In genomic region chr5:112932878-112933567, GRCm38 (mm10) we compare ENCODE assay signal across 12 mouse cellular contexts. TPM values are rescaled to one million over a fixed set of nuclear protein-coding genes. Genes with fewer than 3 reads are reported as not detected.
DNase-seq lines count a peak whose midpoint lies in the region; ATAC-seq and TF ChIP-seq lines count a peak whose summit lies in the region.
"Had no signal": no experiment of that assay in that cellular context is flagged by ENCODE, and none has a peak within 500 bp of the region (broad histone marks: within the 10 kb centered on the region; RNA-seq: fewer than 3 reads in every experiment).

No protein-coding gene starts in this region.

- H3K4me1 ChIP-seq in forebrain, postnatal 0 days (ENCODE audit: insufficient read depth) = peaks cover 5% of the 10 kb centered on the region; the same call in 1 of the 2 replicates
- H3K4me1 ChIP-seq in forebrain, embryonic 15.5 days = peaks cover 6% of the 10 kb centered on the region; the same call in 1 of the 2 replicates
- H3K4me1 ChIP-seq in lung, embryonic 14.5 days (ENCODE audit: insufficient read depth) = peaks cover 4% of the 10 kb centered on the region; the same call in 1 of the 2 replicates
- no peaks in the 10 kb centered on the region; the same call in 1 of the 2 replicates for H3K4me1 ChIP-seq in lung, adult 2 months (ENCODE audit: control insufficient read depth, insufficient read depth, low read length)

- no peak overlapping the region for H3K4me3 ChIP-seq in forebrain, postnatal 0 days (ENCODE audit: low read depth, low read length)
- H3K4me3 ChIP-seq in forebrain, embryonic 15.5 days = no peak overlapping the region
- H3K4me3 ChIP-seq in lung, embryonic 14.5 days (ENCODE audit: low read depth, low read length) = no peak overlapping the region
- H3K4me3 ChIP-seq in lung, adult 2 months (replicated peaks; ENCODE audit: extremely low read depth, low read depth, low read length) = no peak overlapping the region
- H3K4me3 ChIP-seq: gastrocnemius, adult 2 months; liver, embryonic 12.5 days; midbrain, embryonic 13.5 days had no signal

- TF ChIP-seq CTCF in forebrain, postnatal 0 days (IDR thresholded peaks at IDR 0.05; ENCODE audit: low read depth) = peak; percentile 11; the same call in 1 of the 2 replicates
- no peak for TF ChIP-seq CTCF in lung, embryonic 14.5 days (IDR thresholded peaks at IDR 0.05; ENCODE audit: low read depth)
- no peak for TF ChIP-seq CTCF in lung, adult 2 months (IDR thresholded peaks at IDR 0.05; ENCODE audit: insufficient read depth, low read length)

- H3K9ac ChIP-seq in forebrain, postnatal 0 days = no peak overlapping the region
- no peak overlapping the region for H3K9ac ChIP-seq in forebrain, embryonic 15.5 days (replicated peaks)
- H3K9ac ChIP-seq in lung, embryonic 14.5 days = no peak overlapping the region
- H3K9ac ChIP-seq: liver, embryonic 12.5 days; midbrain, embryonic 13.5 days had no signal

- peak; percentile 69 for ATAC-seq in forebrain, postnatal 0 days
- ATAC-seq in forebrain, embryonic 15.5 days (replicated peaks) = no peak; the same call in 1 of the 2 replicates
- peak; percentile 35; the same call in 1 of the 2 replicates for ATAC-seq in lung, embryonic 14.5 days (ENCODE audit: insufficient read depth)
- ATAC-seq in megakaryocyte progenitor cell, adult 5-6 weeks (replicated peaks; ENCODE audit: poor library complexity) = no peak
- ATAC-seq: liver, embryonic 12.5 days; midbrain, embryonic 13.5 days had no signal

- no peak overlapping the region for H3K4me2 ChIP-seq in forebrain, postnatal 0 days (ENCODE audit: low read depth)
- H3K4me2 ChIP-seq in forebrain, embryonic 15.5 days (replicated peaks) = no peak overlapping the region
- H3K4me2 ChIP-seq in lung, embryonic 14.5 days = no peak overlapping the region
- H3K4me2 ChIP-seq: liver, embryonic 12.5 days; midbrain, embryonic 13.5 days had no signal

- 70% methylated on average over 11 of the region's 11 CpGs for WGBS in forebrain, postnatal 0 days
- WGBS in forebrain, embryonic 15.5 days = 82% methylated on average over 11 of the region's 11 CpGs
- 75% methylated on average over 11 of the region's 11 CpGs for WGBS in lung, embryonic 14.5 days
- WGBS in lung, adult 2 months = 83% methylated on average over 11 of the region's 11 CpGs

- H3K9me3 ChIP-seq in forebrain, postnatal 0 days (ENCODE audit: low read length) = no peaks in the 10 kb centered on the region
- H3K9me3 ChIP-seq in forebrain, embryonic 15.5 days = no peaks in the 10 kb centered on the region
- no peaks in the 10 kb centered on the region for H3K9me3 ChIP-seq in lung, embryonic 14.5 days (ENCODE audit: low read depth, low read length)
- H3K9me3 ChIP-seq: liver, embryonic 12.5 days; midbrain, embryonic 13.5 days had no signal

- H3K27ac ChIP-seq in forebrain, postnatal 0 days (ENCODE audit: low read depth, low read length) = peak overlapping the region; percentile 69
- H3K27ac ChIP-seq in forebrain, embryonic 15.5 days (replicated peaks) = no peak overlapping the region
- no peak overlapping the region for H3K27ac ChIP-seq in lung, embryonic 14.5 days (ENCODE audit: low read depth)
- H3K27ac ChIP-seq: gastrocnemius, adult 2 months; liver, embryonic 12.5 days; midbrain, embryonic 13.5 days had no signal

- peak; percentile 46 for DNase-seq in forebrain, postnatal 0 days
- no peak for DNase-seq in lung, embryonic 14.5 days
- no peak for DNase-seq in lung, adult 2 months
- peak; percentile 58 for DNase-seq in layer of hippocampus, adult 11-12 months (ENCODE audit: low spot score)
- DNase-seq in cerebellum, postnatal 10 days = no peak
- no peak for DNase-seq in urinary bladder, postnatal 14 days (ENCODE audit: low spot score)
- DNase-seq: adrenal gland, postnatal 36 days; gastrocnemius, adult 2 months had no signal

- H3K27me3 ChIP-seq in forebrain, postnatal 0 days (ENCODE audit: insufficient read depth, low read length) = no peaks in the 10 kb centered on the region
- H3K27me3 ChIP-seq in forebrain, embryonic 15.5 days = no peaks in the 10 kb centered on the region
- no peaks in the 10 kb centered on the region for H3K27me3 ChIP-seq in lung, embryonic 14.5 days (ENCODE audit: insufficient read depth, low read length)
- H3K27me3 ChIP-seq: liver, embryonic 12.5 days; midbrain, embryonic 13.5 days had no signal

- peaks cover 14% of the 10 kb centered on the region; the same call in 1 of the 2 replicates for H3K36me3 ChIP-seq in forebrain, postnatal 0 days (ENCODE audit: insufficient read depth)
- no peaks in the 10 kb centered on the region for H3K36me3 ChIP-seq in forebrain, embryonic 15.5 days
- peaks cover 2% of the 10 kb centered on the region for H3K36me3 ChIP-seq in lung, embryonic 14.5 days (ENCODE audit: insufficient read depth)
- H3K36me3 ChIP-seq: liver, embryonic 12.5 days had no signal

- no peak for TF ChIP-seq POLR2A in lung, adult 2 months (IDR thresholded peaks at IDR 0.05; ENCODE audit: borderline replicate concordance, extremely low read depth, low read depth, low read length)

RNA-seq across cellular contexts. Expression of gene Myo18b, which starts 36.9 kb away (rescaled TPM):
- 2.0 and 2.5 TPM in 2 replicates for total RNA-seq in forebrain, postnatal 0 days (2014; rRNA removed)
- 1.0 and 1.6 TPM in 2 replicates for polyA plus RNA-seq in forebrain, postnatal 0 days (2015; fragmentation: Nextera tagmentation; extraction: Ambion mirVana)
- 0.82 and 1.2 TPM in 2 replicates for polyA plus RNA-seq in forebrain, embryonic 15.5 days (2015; fragmentation: Nextera tagmentation; extraction: Ambion mirVana)
- 0.70 and 0.80 TPM in 2 replicates for polyA plus RNA-seq in lung, embryonic 14.5 days (2014; fragmentation: Nextera tagmentation; extraction: Ambion mirVana)
- polyA plus RNA-seq in lung, adult 2 months (2012; rRNA removed) = 1.9 and 5.5 TPM in 2 replicates
- total RNA-seq in megakaryocyte progenitor cell, adult 5-6 weeks (2015) = 0.84 and 1.5 TPM in 2 replicates
- 2.2 and 3.1 TPM in 2 replicates for total RNA-seq in megakaryocyte progenitor cell, adult 5-6 weeks (2017)

Comparison
In these comparisons a context has a peak if more than half of its experiments do, and no peak if none do; other contexts are left out.
1. ATAC-seq: peak in forebrain, postnatal 0 days (single experiment) and lung, embryonic 14.5 days (single experiment); none in forebrain, embryonic 15.5 days (single experiment) and megakaryocyte progenitor cell, adult 5-6 weeks (single experiment).
2. DNase-seq: peak in forebrain, postnatal 0 days (single experiment) and layer of hippocampus, adult 11-12 months (single experiment); none in lung, embryonic 14.5 days (single experiment), lung, adult 2 months (single experiment), cerebellum, postnatal 10 days (0 of 2) and urinary bladder, postnatal 14 days (single experiment).